Mouse (Mus musculus): ENCODE data around the gene Capn9. TPM values are rescaled to one million over a fixed set of nuclear protein-coding genes. Genes with fewer than 3 reads are reported as not detected.

The Capn9 gene
- polyA plus RNA-seq, 1 experiment: 0.04 TPM

- H3K4me3 ChIP-seq (ENCODE audit: insufficient read depth, low read length): no peak overlapping the region
- no peak overlapping the region for H3K27ac ChIP-seq (ENCODE audit: insufficient read depth, low read length)
- no peak for TF ChIP-seq POLR2A (IDR thresholded peaks at IDR 0.05; ENCODE audit: extremely low read depth, insufficient read depth, low read length)
- no peak for TF ChIP-seq CTCF (IDR thresholded peaks at IDR 0.05; ENCODE audit: extremely low read depth, insufficient read depth, low read length)
- H3K4me1 ChIP-seq (ENCODE audit: control insufficient read depth, insufficient read depth, low read length): peaks cover 2% of the 10 kb centered on the region; the same call in 1 of the 2 replicates
Measured at GRCm38 (mm10) chr8:124652546-124652945, 76.6 kb downstream of the Capn9 start.

GRCm38 (mm10) chr8:124653568-124654475 lies 77.9 kb downstream of the Capn9 start:
- Histone ChIP-seq H3K4me3 (ENCODE audit: insufficient read depth, low read length) (no peak overlapping the region), H3K4me1 (ENCODE audit: control insufficient read depth, insufficient read depth, low read length) (peaks cover 9% of the 10 kb centered on the region), H3K27ac (ENCODE audit: insufficient read depth, low read length) (no peak overlapping the region)
- no peak for TF ChIP-seq POLR2A (IDR thresholded peaks at IDR 0.05; ENCODE audit: extremely low read depth, insufficient read depth, low read length)
- TF ChIP-seq CTCF (IDR thresholded peaks at IDR 0.05; ENCODE audit: extremely low read depth, insufficient read depth, low read length): no peak

- Histone ChIP-seq H3K4me1 (ENCODE audit: control insufficient read depth, insufficient read depth, low read length) (peaks cover 9% of the 10 kb centered on the region), H3K4me3 (ENCODE audit: insufficient read depth, low read length) (no peak overlapping the region), H3K27ac (ENCODE audit: insufficient read depth, low read length) (no peak overlapping the region)
- TF ChIP-seq CTCF (IDR thresholded peaks at IDR 0.05; ENCODE audit: extremely low read depth, insufficient read depth, low read length): no peak
- no peak for TF ChIP-seq POLR2A (IDR thresholded peaks at IDR 0.05; ENCODE audit: extremely low read depth, insufficient read depth, low read length)
Measured at GRCm38 (mm10) chr8:124657961-124658360, 82.0 kb downstream of the Capn9 start.

GRCm38 (mm10) chr8:124658415-124658814 lies 82.5 kb downstream of the Capn9 start:
- Histone ChIP-seq H3K27ac (ENCODE audit: insufficient read depth, low read length) (no peak overlapping the region), H3K4me1 (ENCODE audit: control insufficient read depth, insufficient read depth, low read length) (peaks cover 9% of the 10 kb centered on the region), H3K4me3 (ENCODE audit: insufficient read depth, low read length) (no peak overlapping the region)
- TF ChIP-seq POLR2A (IDR thresholded peaks at IDR 0.05; ENCODE audit: extremely low read depth, insufficient read depth, low read length) (no peak), CTCF (IDR thresholded peaks at IDR 0.05; ENCODE audit: extremely low read depth, insufficient read depth, low read length) (no peak)

GRCm38 (mm10) chr8:124661781-124662180 lies 85.9 kb downstream of the Capn9 start:
- Histone ChIP-seq H3K4me1 (ENCODE audit: control insufficient read depth, insufficient read depth, low read length) (peaks cover 7% of the 10 kb centered on the region), H3K4me3 (ENCODE audit: insufficient read depth, low read length) (peak overlapping the region; percentile 87), H3K27ac (ENCODE audit: insufficient read depth, low read length) (peak overlapping the region; percentile 92)
- TF ChIP-seq POLR2A (IDR thresholded peaks at IDR 0.05; ENCODE audit: extremely low read depth, insufficient read depth, low read length) (no peak), CTCF (IDR thresholded peaks at IDR 0.05; ENCODE audit: extremely low read depth, insufficient read depth, low read length) (no peak)

GRCm38 (mm10) chr8:124662446-124663111 lies 86.7 kb downstream of the Capn9 start:
- peaks cover 7% of the 10 kb centered on the region for H3K4me1 ChIP-seq (ENCODE audit: control insufficient read depth, insufficient read depth, low read length)
- H3K27ac ChIP-seq (ENCODE audit: insufficient read depth, low read length): peak overlapping the region; percentile 92

GRCm38 (mm10) chr8:124663112-124663873 lies 87.4 kb downstream of the Capn9 start, which contains the start of gene 2310022B05Rik:
2310022B05Rik (minus strand) TSS chr8:124663369.
- Histone ChIP-seq H3K4me1 (ENCODE audit: control insufficient read depth, insufficient read depth, low read length) (peaks cover 3% of the 10 kb centered on the region), H3K27ac (ENCODE audit: insufficient read depth, low read length) (peak within 1 kb of the TSS; percentile 92), H3K4me3 (ENCODE audit: insufficient read depth, low read length) (peak within 1 kb of the TSS; percentile 87)
- TF ChIP-seq POLR2A (IDR thresholded peaks at IDR 0.05; ENCODE audit: extremely low read depth, insufficient read depth, low read length) (peak; percentile 44; the same call in 1 of the 2 replicates), CTCF (IDR thresholded peaks at IDR 0.05; ENCODE audit: extremely low read depth, insufficient read depth, low read length) (no peak)

More at GRCm38 (mm10) chr8:124662446-124663111, 86.7 kb downstream of the Capn9 start:
- peak overlapping the region; percentile 87 for H3K4me3 ChIP-seq (ENCODE audit: insufficient read depth, low read length)
- no peak for TF ChIP-seq POLR2A (IDR thresholded peaks at IDR 0.05; ENCODE audit: extremely low read depth, insufficient read depth, low read length)
- no peak for TF ChIP-seq CTCF (IDR thresholded peaks at IDR 0.05; ENCODE audit: extremely low read depth, insufficient read depth, low read length)

GRCm38 (mm10) chr8:124663874-124664230 lies 87.9 kb downstream of the Capn9 start:
- Histone ChIP-seq H3K4me3 (ENCODE audit: insufficient read depth, low read length) (peak overlapping the region; percentile 87; the same call in 1 of the 2 replicates), H3K27ac (ENCODE audit: insufficient read depth, low read length) (peak overlapping the region; percentile 27), H3K4me1 (ENCODE audit: control insufficient read depth, insufficient read depth, low read length) (no peaks in the 10 kb centered on the region; the same call in 1 of the 2 replicates)
- no peak for TF ChIP-seq CTCF (IDR thresholded peaks at IDR 0.05; ENCODE audit: extremely low read depth, insufficient read depth, low read length)
- TF ChIP-seq POLR2A (IDR thresholded peaks at IDR 0.05; ENCODE audit: extremely low read depth, insufficient read depth, low read length): no peak

GRCm38 (mm10) chr8:124664414-124664813 lies 88.5 kb downstream of the Capn9 start:
- TF ChIP-seq POLR2A (IDR thresholded peaks at IDR 0.05; ENCODE audit: extremely low read depth, insufficient read depth, low read length) (no peak), CTCF (IDR thresholded peaks at IDR 0.05; ENCODE audit: extremely low read depth, insufficient read depth, low read length) (no peak)
- Histone ChIP-seq H3K27ac (ENCODE audit: insufficient read depth, low read length) (no peak overlapping the region), H3K4me1 (ENCODE audit: control insufficient read depth, insufficient read depth, low read length) (no peaks in the 10 kb centered on the region; the same call in 1 of the 2 replicates), H3K4me3 (ENCODE audit: insufficient read depth, low read length) (no peak overlapping the region)

Other genes with a start within 250 kb of the Capn9 start
- gene Pgbd5, start 136.5 kb upstream of the Capn9 start, polyA plus RNA-seq (2012; rRNA removed): 184 and 196 TPM in 2 replicates
- gene Cog2, start 55.3 kb upstream of the Capn9 start, polyA plus RNA-seq (2012; rRNA removed): 27.0 and 29.0 TPM in 2 replicates
- gene Agt, start 6.4 kb upstream of the Capn9 start, polyA plus RNA-seq (2012; rRNA removed): 16.6 and 17.2 TPM in 2 replicates
- 61.1 and 64.2 TPM in 2 replicates for gene 2310022B05Rik, start 87.3 kb downstream of the Capn9 start, polyA plus RNA-seq (2012; rRNA removed)
- 41.3 and 42.6 TPM in 2 replicates for gene Ttc13, start 145.9 kb downstream of the Capn9 start, polyA plus RNA-seq (2012; rRNA removed)
- 18.5 and 21.1 TPM in 2 replicates for gene Arv1, start 146.0 kb downstream of the Capn9 start, polyA plus RNA-seq (2012; rRNA removed)
- gene Fam89a, start 175.7 kb downstream of the Capn9 start, polyA plus RNA-seq (2012; rRNA removed): 1.1 and 1.7 TPM in 2 replicates
- 1.3 and 1.4 TPM in 2 replicates for gene Trim67, start 217.0 kb downstream of the Capn9 start, polyA plus RNA-seq (2012; rRNA removed)